Mouse (Mus musculus) testis, adult 2 months (tissue): ENCODE measurements around the gene Pou3f1.

Experiments used
- CTCF ChIP-seq: fragments of 200-500 bp; IDR thresholded peaks from 2 replicates; pipeline ENCODE4 v1.5.1; 2012; ENCODE audit warnings: low read depth, mild to moderate bottlenecking, inconsistent platforms, low read length, moderate library complexity; ENCODE audit not compliant: control insufficient read depth, insufficient read depth, insufficient replicate concordance
- POLR2A ChIP-seq: fragments of 200-500 bp; IDR thresholded peaks from 2 replicates; pipeline ENCODE4 v1.6.1; 2012; ENCODE audit warnings: low read depth, mild to moderate bottlenecking, inconsistent platforms, low read length, moderate library complexity; ENCODE audit not compliant: control insufficient read depth

DNA sequence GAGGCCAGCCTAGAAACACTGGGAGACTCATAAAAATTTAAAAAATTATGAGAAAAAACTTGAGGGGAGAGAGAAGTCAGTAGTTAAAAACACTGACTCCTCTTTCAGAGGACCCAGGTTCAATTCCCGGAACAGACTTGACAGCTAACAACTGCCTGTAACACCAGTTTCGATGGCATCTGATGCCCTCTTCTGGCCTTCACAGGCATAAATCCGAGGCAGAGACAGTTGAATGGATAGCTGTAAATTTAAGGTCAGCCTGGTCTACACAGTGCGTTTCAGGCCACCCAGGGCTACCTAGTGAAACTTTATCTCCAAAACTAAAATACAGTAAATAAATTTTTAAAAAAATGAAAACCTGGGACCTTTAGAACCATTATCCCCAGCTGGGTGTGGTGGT is 28.4 kb downstream of the Pou3f1 start:
- no peak for TF ChIP-seq POLR2A
- TF ChIP-seq CTCF = no peak
